8 mouse cellular contexts compared by ENCODE assay signal in genomic region chr2:124610586-124611105, GRCm38 (mm10).
DNase-seq lines count a peak whose midpoint lies in the region; ATAC-seq lines count a peak whose summit lies in the region.

No protein-coding gene starts in this region.

- H3K36me3 ChIP-seq in heart, embryonic 16.5 days (ENCODE audit: control insufficient read depth, insufficient read depth), result no peaks in the 10 kb centered on the region
- H3K36me3 ChIP-seq in forebrain, embryonic 16.5 days (ENCODE audit: control insufficient read depth, insufficient read depth), result no peaks in the 10 kb centered on the region
- H3K36me3 ChIP-seq in macrophage (ENCODE audit: inconsistent target), result no peaks in the 10 kb centered on the region

- WGBS in heart, embryonic 16.5 days, result under 1% methylated on average over 39 of the region's 39 CpGs
- under 1% methylated on average over 31 of the region's 39 CpGs for WGBS in forebrain, embryonic 16.5 days
- WGBS in macrophage (ENCODE audit: missing documents), result 3% methylated on average over 35 of the region's 39 CpGs

- peak overlapping the region; percentile 65 for H3K4me2 ChIP-seq in heart, embryonic 16.5 days (ENCODE audit: low read depth, low read length)
- peak overlapping the region; percentile 91 for H3K4me2 ChIP-seq in forebrain, embryonic 16.5 days (ENCODE audit: low read length)

- ATAC-seq in heart, embryonic 16.5 days (replicated peaks; ENCODE audit: extremely low read depth, insufficient read depth, low FRiP score), result no peak; the same call in 1 of the 2 replicates
- no peak; the same call in 1 of the 2 replicates for ATAC-seq in forebrain, embryonic 16.5 days

- H3K4me3 ChIP-seq in heart, embryonic 16.5 days (ENCODE audit: low read length), result peak overlapping the region; percentile 86
- H3K4me3 ChIP-seq in forebrain, embryonic 16.5 days (replicated peaks; ENCODE audit: low read length), result peak overlapping the region; percentile 89
- peak overlapping the region; percentile 25; the same call in 1 of the 2 replicates for H3K4me3 ChIP-seq in macrophage (ENCODE audit: inconsistent target)

- peaks cover 33% of the 10 kb centered on the region for H3K4me1 ChIP-seq in heart, embryonic 16.5 days (ENCODE audit: control insufficient read depth, insufficient read depth, low read length)
- peaks cover 24% of the 10 kb centered on the region for H3K4me1 ChIP-seq in forebrain, embryonic 16.5 days (replicated peaks; ENCODE audit: control insufficient read depth, insufficient read depth, low read length)

- no peaks in the 10 kb centered on the region for H3K27me3 ChIP-seq in heart, embryonic 16.5 days (ENCODE audit: control insufficient read depth, insufficient read depth, low read length)
- 0 out of 2 replicates have a peak, but pooled peaks cover 4% of the 10 kb centered on the region for H3K27me3 ChIP-seq in forebrain, embryonic 16.5 days (replicated peaks; ENCODE audit: control insufficient read depth, insufficient read depth, low read length)

- no peaks in the 10 kb centered on the region for H3K9me3 ChIP-seq in heart, embryonic 16.5 days (replicated peaks; ENCODE audit: control insufficient read depth, low read length)
- H3K9me3 ChIP-seq in forebrain, embryonic 16.5 days (ENCODE audit: control insufficient read depth, low read length), result no peaks in the 10 kb centered on the region

- H3K79me2 ChIP-seq in macrophage (ENCODE audit: inconsistent target), result no peaks in the 10 kb centered on the region

- DNase-seq in heart, adult 11 months, result no peak
- peak; percentile 46 for DNase-seq in ZHBTc4 (ENCODE audit: low read depth, low spot score)
- no peak for DNase-seq in urinary bladder, postnatal 14 days (ENCODE audit: low spot score)
- DNase-seq in adrenal gland, postnatal 4 days (ENCODE audit: low spot score in 2 of 2), result no peak
- no peak for DNase-seq in adrenal gland, postnatal 14 days

- H3K9ac ChIP-seq in heart, embryonic 16.5 days (ENCODE audit: low read length), result peak overlapping the region; percentile 96
- peak overlapping the region; percentile 86 for H3K9ac ChIP-seq in forebrain, embryonic 16.5 days (replicated peaks; ENCODE audit: low read depth, low read length)

- H3K27ac ChIP-seq in heart, embryonic 16.5 days (ENCODE audit: low read length), result peak overlapping the region; percentile 99
- H3K27ac ChIP-seq in forebrain, embryonic 16.5 days (ENCODE audit: low read length), result peak overlapping the region; percentile 94
- no peak overlapping the region for H3K27ac ChIP-seq in macrophage

Comparison
In these comparisons a context has a peak if more than half of its experiments do, and no peak if none do; other contexts are left out.
1. H3K4me3 ChIP-seq: peak in every context shown above with its lines; median percentile 89 in forebrain, embryonic 16.5 days; 86 in heart, embryonic 16.5 days; 25 in macrophage.